Mouse (Mus musculus) heart, adult 2 months (tissue): ENCODE results near the gene Srrm2. TPM values are rescaled to one million over a fixed set of nuclear protein-coding genes. Genes with fewer than 3 reads are reported as not detected.

Source experiments
- DNase-seq, 2 experiments: peaks; one replicate each; pipeline ENCODE4 v3.0.0; 2021
- H3K27ac ChIP-seq: fragments of 200-600 bp; 2 replicates; pipeline ENCODE4 v1.8.1; 2022
- H3K27me3 ChIP-seq: fragments of 200-500 bp; 2 replicates; pipeline ENCODE4 v1.6.1; 2012; ENCODE audit warnings: mild to moderate bottlenecking, low read length, inconsistent platforms, mixed read lengths; ENCODE audit not compliant: control insufficient read depth, insufficient read depth
- H3K36me3 ChIP-seq: fragments of 200-500 bp; 2 replicates; pipeline ENCODE4 v1.6.1; 2012; ENCODE audit warnings: low read length, inconsistent platforms; ENCODE audit not compliant: control insufficient read depth, insufficient read depth
- H3K4me1 ChIP-seq: fragments of 200-500 bp; 2 replicates; pipeline ENCODE4 v1.6.1; 2011; ENCODE audit warnings: low read length; ENCODE audit not compliant: control insufficient read depth, insufficient read depth
- H3K4me3 ChIP-seq: fragments of 200-600 bp; 2 replicates; pipeline ENCODE4 v1.8.1; 2022
- H3K79me2 ChIP-seq: fragments of 200-500 bp; replicated peaks from 2 replicates; pipeline ENCODE4 v1.6.1; 2012; ENCODE audit warnings: mild to moderate bottlenecking, inconsistent platforms, low read length, moderate library complexity, mixed read lengths; ENCODE audit not compliant: control insufficient read depth, insufficient read depth
- H3K9ac ChIP-seq: fragments of 200-500 bp; 2 replicates; pipeline ENCODE4 v1.6.1; 2012; ENCODE audit warnings: low read depth, mild to moderate bottlenecking, control low read depth, inconsistent platforms, low read length, mixed read lengths
- CTCF ChIP-seq: fragments of 200-600 bp; IDR thresholded peaks from 2 replicates; pipeline ENCODE4 v1.8.1; 2022; ENCODE audit warnings: antibody characterized with exemption, mild to moderate bottlenecking, moderate library complexity
- EP300 ChIP-seq: fragments of 200-500 bp; IDR thresholded peaks from 2 replicates; pipeline ENCODE4 v1.6.1; 2011; ENCODE audit warnings: low read depth, low read length, control low read depth; ENCODE audit not compliant: insufficient read depth
- POLR2A ChIP-seq: fragments of 200-500 bp; IDR thresholded peaks from 2 replicates; pipeline ENCODE4 v1.6.1; 2011; ENCODE audit warnings: mild to moderate bottlenecking, low read depth, low read length, control low read depth; ENCODE audit not compliant: insufficient read depth
- WGBS: fragments of 180-500 bp; shearing (Covaris S2); methylation state at CpG from one replicate; pipeline ENCODE4 v1.1.7; 2018; 5-methylcytosine and 5-hydroxymethylcytosine counted together
- intact Hi-C: fragments of 180-260 bp; cut with DNase I; formaldehyde crosslinking; loops from one replicate; pipeline ENCODE4 v1.15.1; 2025
- polyA plus RNA-seq: library from polyadenylated mRNA; depleted of rRNA; stranded (reverse); fragments of >200 nt; gene quantifications from 2 replicates; pipeline ENCODE4 v1.2.3, GENCODE M21; 2012
- total RNA-seq, 2 experiments: library from RNA; stranded (reverse); gene quantifications; 2 replicates each; pipeline ENCODE4 v1.2.3; 2021

Gene Srrm2
- total and polyA plus RNA-seq, 3 experiments: 157 to 318 (median 161) TPM

GRCm38 (mm10) chr17:23758801-23759200 lies 31.5 kb upstream of the Srrm2 start:
- intact Hi-C loops: no loop called here
- no peak overlapping the region for H3K9ac ChIP-seq
- no peak overlapping the region for H3K4me3 ChIP-seq
- no peaks in the 10 kb centered on the region for H3K36me3 ChIP-seq
- no peaks in the 10 kb centered on the region for H3K79me2 ChIP-seq
- H3K27ac ChIP-seq: no peak overlapping the region
- no peaks in the 10 kb centered on the region for H3K27me3 ChIP-seq
- TF ChIP-seq POLR2A (no peak), EP300 (no peak), CTCF (no peak)
- no peak for DNase-seq
- WGBS: 92% methylated on average over 8 of the region's 8 CpGs
- no peaks in the 10 kb centered on the region for H3K4me1 ChIP-seq

DNA sequence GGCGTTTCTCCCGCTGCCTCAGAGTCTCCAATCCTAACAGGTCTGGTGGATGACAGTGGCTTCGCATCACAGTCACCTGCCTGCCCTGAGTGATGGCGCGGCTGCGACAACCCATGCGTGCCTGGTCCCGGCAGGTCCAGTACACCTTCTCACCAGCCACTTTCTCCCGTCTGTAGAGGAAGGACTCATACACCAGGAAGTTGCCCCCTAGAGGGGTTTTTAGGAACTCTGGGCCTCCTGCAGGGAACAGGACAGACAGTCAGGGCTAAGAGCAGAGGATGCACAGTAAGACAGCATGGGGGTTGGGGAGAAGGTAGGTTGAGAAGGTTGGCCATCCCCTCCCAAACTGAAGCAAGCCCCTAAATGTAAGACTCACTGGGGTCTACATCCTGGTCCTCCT lies 30.1 kb upstream of the Srrm2 start:
- no peak for DNase-seq
- Histone ChIP-seq H3K79me2 (no peaks in the 10 kb centered on the region), H3K9ac (no peak overlapping the region), H3K27me3 (no peaks in the 10 kb centered on the region), H3K36me3 (no peaks in the 10 kb centered on the region), H3K27ac (no peak overlapping the region), H3K4me3 (no peak overlapping the region), H3K4me1 (no peaks in the 10 kb centered on the region)
- WGBS: 91% methylated on average over 9 of the region's 9 CpGs
- no peak for TF ChIP-seq CTCF
- no peak for TF ChIP-seq POLR2A
- TF ChIP-seq EP300: no peak
- intact Hi-C loops: no loop called here

DNA sequence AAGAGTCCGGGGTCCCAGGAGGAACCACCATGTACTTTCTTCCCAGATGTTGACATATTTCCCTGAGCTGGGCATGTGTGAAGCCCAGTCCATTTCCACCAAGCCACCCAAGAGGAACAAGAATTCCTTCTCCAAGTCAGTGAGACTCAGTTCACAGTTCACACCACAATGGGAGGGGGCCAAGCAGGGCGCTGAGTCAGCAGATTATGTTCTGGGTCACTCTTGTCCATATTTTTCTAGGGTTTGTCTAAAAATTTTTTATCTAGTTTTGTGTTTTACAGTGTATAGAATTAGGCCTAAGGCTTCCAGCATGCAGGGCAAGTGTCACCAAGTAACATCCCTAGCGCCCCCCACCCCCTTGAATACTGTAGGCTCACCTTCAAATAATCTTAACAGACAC lies 29.2 kb upstream of the Srrm2 start:
- Histone ChIP-seq H3K27ac (no peak overlapping the region), H3K4me3 (no peak overlapping the region), H3K27me3 (no peaks in the 10 kb centered on the region), H3K4me1 (no peaks in the 10 kb centered on the region), H3K36me3 (no peaks in the 10 kb centered on the region), H3K79me2 (no peaks in the 10 kb centered on the region), H3K9ac (no peak overlapping the region)
- DNase-seq: no peak
- 96% methylated on average over 3 of the region's 3 CpGs for WGBS
- TF ChIP-seq POLR2A: no peak
- no peak for TF ChIP-seq CTCF
- TF ChIP-seq EP300: no peak
- intact Hi-C loops: no loop called here

- Histone ChIP-seq H3K4me3 (no peak overlapping the region), H3K4me1 (no peaks in the 10 kb centered on the region), H3K79me2 (no peaks in the 10 kb centered on the region), H3K36me3 (no peaks in the 10 kb centered on the region), H3K27me3 (no peaks in the 10 kb centered on the region), H3K27ac (no peak overlapping the region), H3K9ac (no peak overlapping the region)
- WGBS: 69% methylated on average over 11 of the region's 11 CpGs
- intact Hi-C loops: no loop called here
- no peak for DNase-seq
- TF ChIP-seq POLR2A (no peak), EP300 (no peak), CTCF (no peak)
These were observed 27.4 kb upstream of the Srrm2 start for GRCm38 (mm10) chr17:23762976-23763375.

GRCm38 (mm10) chr17:23770493-23770892 lies 19.8 kb upstream of the Srrm2 start:
- intact Hi-C loops: loop anchor here (2.0 to 5.0 kb wide), 4 partner anchors 22 to 192 kb away; partner anchors contain the start of gene Elob
- Histone ChIP-seq H3K9ac (no peak overlapping the region; the same call in 1 of the 2 replicates), H3K4me3 (peak overlapping the region; percentile 86), H3K27me3 (no peaks in the 10 kb centered on the region), H3K79me2 (no peaks in the 10 kb centered on the region), H3K27ac (peak overlapping the region; percentile 98), H3K36me3 (no peaks in the 10 kb centered on the region), H3K4me1 (peaks cover 1% of the 10 kb centered on the region; the same call in 1 of the 2 replicates)
- DNase-seq: no peak
- TF ChIP-seq CTCF (no peak), EP300 (no peak), POLR2A (no peak)
- 45% methylated on average over 2 of the region's 2 CpGs for WGBS

DNA sequence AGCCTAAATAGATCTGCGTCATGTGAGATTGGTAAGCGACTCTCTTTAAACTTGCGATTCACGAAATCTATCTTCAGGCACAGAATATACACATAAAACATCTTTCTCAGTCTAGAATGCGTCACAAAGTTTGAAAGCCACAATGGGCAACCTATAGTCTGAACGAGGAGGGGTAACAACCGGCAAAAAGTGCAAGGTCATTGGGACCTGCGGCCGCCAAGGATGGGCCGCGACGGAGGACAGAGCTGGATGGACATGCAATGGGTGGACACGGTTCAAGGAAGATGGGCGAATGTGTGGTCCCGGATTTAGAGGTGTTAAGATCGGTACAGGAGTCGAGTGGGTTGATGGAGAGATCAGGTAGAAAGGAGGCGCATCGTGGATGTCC lies 19.4 kb upstream of the Srrm2 start:
- peaks cover 1% of the 10 kb centered on the region; the same call in 1 of the 2 replicates for H3K4me1 ChIP-seq
- peak overlapping the region; percentile 98 for H3K27ac ChIP-seq
- intact Hi-C loops: loop anchor here (2.0 to 5.0 kb wide), 4 partner anchors 22 to 191 kb away; partner anchors contain the start of gene Elob
- peak overlapping the region; percentile 86 for H3K4me3 ChIP-seq
- DNase-seq: no peak
- peak overlapping the region; percentile 95 for H3K9ac ChIP-seq
- TF ChIP-seq EP300 (no peak), POLR2A (no peak), CTCF (no peak)
- no peaks in the 10 kb centered on the region for H3K36me3 ChIP-seq
- H3K27me3 ChIP-seq: no peaks in the 10 kb centered on the region
- 1% methylated on average over 19 of the region's 19 CpGs for WGBS
- no peaks in the 10 kb centered on the region for H3K79me2 ChIP-seq
